Mouse (Mus musculus) lung, adult 2 months (tissue): ENCODE data around the gene Zwint.

Experiments used
- CTCF ChIP-seq: fragments of 200-500 bp; IDR thresholded peaks from 2 replicates; pipeline ENCODE4 v1.5.1; 2011; ENCODE audit warnings: mild to moderate bottlenecking, low read length, control low read depth; ENCODE audit not compliant: insufficient read depth
- POLR2A ChIP-seq: fragments of 200-500 bp; IDR thresholded peaks from 2 replicates; pipeline ENCODE4 v1.6.1; 2011; ENCODE audit warnings: low read depth, mild to moderate bottlenecking, control low read depth, low read length, borderline replicate concordance; ENCODE audit errors: extremely low read depth

DNA sequence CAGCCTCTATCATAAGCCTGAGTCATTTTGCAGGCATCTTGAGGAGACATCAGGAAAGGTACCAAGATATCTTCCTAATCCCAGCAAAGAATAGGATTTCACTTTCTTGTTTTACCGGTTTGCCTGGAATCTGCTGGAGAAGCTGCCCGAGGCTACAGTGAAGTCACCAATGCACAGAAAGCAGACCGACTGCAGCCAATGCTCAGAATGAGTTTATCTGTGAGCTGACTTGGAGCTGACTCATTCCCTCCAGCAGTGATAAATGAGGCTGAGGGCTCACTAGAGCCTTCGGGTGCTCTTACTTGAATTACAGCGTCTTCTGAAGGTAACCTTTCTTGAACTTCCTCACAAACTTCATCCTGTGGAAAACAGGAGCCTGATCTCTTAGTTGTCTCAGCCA, 20.5 kb upstream of the Zwint start:
- no peak for TF ChIP-seq CTCF
- no peak for TF ChIP-seq POLR2A
